Mouse (Mus musculus) heart, postnatal 0 days (tissue): ENCODE measurements around the gene Mgea5.

Experiments used
- CTCF ChIP-seq: IDR thresholded peaks from 2 replicates; pipeline ENCODE4 v1.5.1; 2016; ENCODE audit warnings: antibody characterized with exemption, control low read depth, low read depth
- EP300 ChIP-seq: IDR thresholded peaks from 2 replicates; pipeline ENCODE4 v1.6.1; 2016; ENCODE audit warnings: antibody characterized with exemption, low read depth

GRCm38 (mm10) chr19:45742984-45743575 lies 40.6 kb downstream of the Mgea5 start:
- TF ChIP-seq CTCF: no peak
- no peak for TF ChIP-seq EP300
